In the genomic region with DNA sequence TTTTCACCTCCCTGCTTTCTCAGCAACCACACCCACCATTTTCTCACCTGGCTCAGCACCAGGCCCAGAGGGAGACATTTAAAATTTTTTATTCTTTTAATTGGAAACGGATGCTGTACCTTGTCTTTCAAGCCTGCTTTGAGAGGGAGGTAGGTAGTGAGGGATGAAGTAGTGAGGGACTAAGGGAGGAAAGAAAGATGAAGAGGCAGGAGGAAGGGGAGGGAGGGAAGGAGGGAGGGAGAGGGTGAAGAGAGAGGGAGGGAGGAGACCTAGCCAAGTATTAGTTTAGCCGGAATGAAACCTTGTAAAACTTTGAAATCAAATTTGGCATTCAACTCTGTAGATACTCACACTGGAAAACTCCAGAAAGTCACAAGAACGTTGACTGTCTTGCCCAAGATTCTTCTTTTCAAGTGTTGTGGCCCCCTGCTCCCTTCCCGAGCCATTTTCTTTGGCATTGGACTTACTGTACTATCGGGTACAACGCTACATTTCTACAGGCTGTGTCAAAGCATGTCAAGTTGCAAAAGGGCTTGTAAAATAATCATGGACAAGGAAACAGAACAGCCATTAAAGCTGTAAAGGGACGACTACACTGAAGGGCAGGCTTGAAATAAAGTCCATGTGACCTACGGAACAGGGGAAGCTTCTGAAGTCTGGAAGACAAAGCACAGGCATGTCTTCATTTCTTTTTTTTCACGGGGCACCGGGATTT, we compare ENCODE assay signal across 9 mouse cellular contexts.
DNase-seq lines count a peak whose midpoint lies in the region; ATAC-seq lines count a peak whose summit lies in the region.
"Had no signal": no experiment of that assay in that cellular context is flagged by ENCODE, and none has a peak within 500 bp of the region (broad histone marks: within the 10 kb centered on the region; RNA-seq: fewer than 3 reads in every experiment).

No protein-coding gene starts in this region.

- no peak overlapping the region for H3K4me2 ChIP-seq in heart, embryonic 16.5 days (ENCODE audit: low read depth, low read length)

- H3K9me3 ChIP-seq in heart, embryonic 16.5 days (replicated peaks; ENCODE audit: control insufficient read depth, low read length), result no peaks in the 10 kb centered on the region
- H3K9me3 ChIP-seq in midbrain, embryonic 10.5 days (replicated peaks), result no peaks in the 10 kb centered on the region

- H3K4me1 ChIP-seq in heart, embryonic 16.5 days (ENCODE audit: control insufficient read depth, insufficient read depth, low read length), result peaks cover 18% of the 10 kb centered on the region
- H3K4me1 ChIP-seq in midbrain, embryonic 10.5 days, result peaks cover 26% of the 10 kb centered on the region

- H3K27me3 ChIP-seq in heart, embryonic 16.5 days (ENCODE audit: control insufficient read depth, insufficient read depth, low read length), result no peaks in the 10 kb centered on the region
- peaks cover 5% of the 10 kb centered on the region; the same call in 1 of the 2 replicates for H3K27me3 ChIP-seq in midbrain, embryonic 10.5 days (ENCODE audit: low read depth, poor library complexity, severe bottlenecking)
- H3K27me3 ChIP-seq: Patski had no signal

- ATAC-seq in heart, embryonic 16.5 days (replicated peaks; ENCODE audit: extremely low read depth, insufficient read depth, low FRiP score), result no peak
- ATAC-seq: Patski had no signal

- no peaks in the 10 kb centered on the region for H3K36me3 ChIP-seq in heart, embryonic 16.5 days (ENCODE audit: control insufficient read depth, insufficient read depth)
- no peaks in the 10 kb centered on the region for H3K36me3 ChIP-seq in midbrain, embryonic 10.5 days

- peak; percentile 7 for DNase-seq in embryo, embryonic 10 days (ENCODE audit: low spot score)
- no peak for DNase-seq in embryo, embryonic 9.5 days (ENCODE audit: extremely low spot score)
- peak; percentile 26 for DNase-seq in Muller cell, postnatal 12 days (ENCODE audit: inconsistent ontology term)
- DNase-seq in midbrain, embryonic 10.5 days (ENCODE audit: low spot score), result no peak
- no peak for DNase-seq in adrenal gland, postnatal 10 days
- DNase-seq in cerebellum, adult 11 months, result no peak
- no peak for DNase-seq in kidney, postnatal 10 days

- peak overlapping the region; percentile 63 for H3K27ac ChIP-seq in heart, embryonic 16.5 days (ENCODE audit: low read length)
- peak overlapping the region; percentile 80 for H3K27ac ChIP-seq in midbrain, embryonic 10.5 days (replicated peaks)

- peak overlapping the region; percentile 57; the same call in 1 of the 2 replicates for H3K9ac ChIP-seq in heart, embryonic 16.5 days (ENCODE audit: low read length)

- no peak overlapping the region for H3K4me3 ChIP-seq in heart, embryonic 16.5 days (ENCODE audit: low read length)
- H3K4me3 ChIP-seq in midbrain, embryonic 10.5 days, result no peak overlapping the region

- WGBS in heart, embryonic 16.5 days, result 53% methylated on average over 10 of the region's 10 CpGs
- 48% methylated on average over 10 of the region's 10 CpGs for WGBS in midbrain, embryonic 10.5 days

Comparison
In these comparisons a context has a peak if more than half of its experiments do, and no peak if none do; other contexts are left out.
1. DNase-seq: peak in embryo, embryonic 10 days (single experiment) and Muller cell, postnatal 12 days (single experiment); none in embryo, embryonic 9.5 days (single experiment), midbrain, embryonic 10.5 days (single experiment), adrenal gland, postnatal 10 days (single experiment), cerebellum, adult 11 months (single experiment) and kidney, postnatal 10 days (single experiment).